Mouse (Mus musculus) CH12.LX (cell line): Measurements from ENCODE around the gene Abat. TPM values are rescaled to one million over a fixed set of nuclear protein-coding genes. Genes with fewer than 3 reads are reported as not detected.

Source experiments
- DNase-seq: peaks from one replicate; pipeline ENCODE4 v3.0.0-alpha.2; 2013; ENCODE audit errors: extremely low read depth
- H3K27ac ChIP-seq: 2 replicates; pipeline ENCODE4 v1.5.1; 2012; ENCODE audit warnings: low read depth, mild to moderate bottlenecking, control low read depth, moderate library complexity; ENCODE audit not compliant: insufficient read depth
- H3K27me3 ChIP-seq: replicated peaks from 2 replicates; pipeline ENCODE3; 2012; ENCODE audit warnings: inconsistent platforms
- H3K36me3 ChIP-seq, 2 experiments: replicated peaks in 1 of 2; 2 replicates each; pipeline versions ENCODE3 to v1.6.1; 2012; ENCODE audit warnings: inconsistent platforms in 1 of 2, low read length in 1 of 2, mild to moderate bottlenecking in 1 of 2, mixed read lengths in 1 of 2, moderate library complexity in 1 of 2; ENCODE audit not compliant: control insufficient read depth in 1 of 2, insufficient read depth in 1 of 2
- H3K4me1 ChIP-seq, 2 experiments: 2 replicates each; pipeline ENCODE4 v1.6.1; 2012; ENCODE audit warnings: inconsistent platforms in 1 of 2, moderate library complexity in 1 of 2; ENCODE audit not compliant: insufficient read depth in 2 of 2, control insufficient read depth in 1 of 2
- H3K4me2 ChIP-seq: 2 replicates; pipeline ENCODE4 v1.6.1; 2012; ENCODE audit warnings: low read depth, mild to moderate bottlenecking, control low read depth; ENCODE audit not compliant: poor library complexity, insufficient read depth, severe bottlenecking
- H3K4me3 ChIP-seq, 3 experiments: fragments of 150-350 bp in 1 of 3; sonication (generic) in 1 of 3; replicated peaks in 1 of 3; 2 replicates each; pipeline versions ENCODE3 to v1.5.1; 2011 to 2012; ENCODE audit warnings: low read depth in 2 of 3, low read length in 2 of 3, mild to moderate bottlenecking in 2 of 3, moderate library complexity in 2 of 3, control low read depth in 1 of 3, improper control_type of control experiment in 1 of 3, inconsistent platforms in 1 of 3, mixed read lengths in 1 of 3; ENCODE audit not compliant: poor library complexity in 1 of 3
- H3K79me2 ChIP-seq: replicated peaks from 2 replicates; pipeline ENCODE4 v1.6.1; 2012; ENCODE audit warnings: mild to moderate bottlenecking, moderate library complexity; ENCODE audit not compliant: control insufficient read depth, poor library complexity, insufficient read depth, severe bottlenecking; ENCODE audit errors: extremely low read depth
- H3K9ac ChIP-seq: 2 replicates; pipeline ENCODE4 v1.6.1; 2012; ENCODE audit warnings: low read depth, mild to moderate bottlenecking, control low read depth, moderate library complexity; ENCODE audit not compliant: insufficient read depth
- H3K9me3 ChIP-seq: replicated peaks from 2 replicates; pipeline ENCODE3; 2012; ENCODE audit warnings: low read length, inconsistent platforms, mixed read lengths
- CHD1 ChIP-seq: IDR thresholded peaks from 2 replicates; pipeline ENCODE4 v1.6.1; 2012; ENCODE audit warnings: low read depth, low read length, improper control_type of control experiment, inconsistent platforms
- CTCF ChIP-seq, 2 experiments: IDR thresholded peaks in 1 of 2; conservative IDR thresholded peaks in 1 of 2; 2 replicates each; pipeline ENCODE4 v1.5.1; 2011 to 2012; ENCODE audit warnings: low read depth in 2 of 2, low read length in 2 of 2, improper control_type of control experiment in 1 of 2, inconsistent platforms in 1 of 2, mild to moderate bottlenecking in 1 of 2, moderate library complexity in 1 of 2
- E2F4 ChIP-seq: IDR thresholded peaks from 2 replicates; pipeline ENCODE4 v1.6.1; 2011; ENCODE audit warnings: low read depth, low read length, improper control_type of control experiment; ENCODE audit not compliant: insufficient replicate concordance
- ELF1 ChIP-seq: IDR thresholded peaks from 2 replicates; pipeline ENCODE4 v1.6.1; 2014; ENCODE audit warnings: low read depth, mild to moderate bottlenecking, inconsistent platforms, low read length, improper control_type of control experiment
- EP300 ChIP-seq: IDR thresholded peaks from 2 replicates; pipeline ENCODE4 v1.6.1; 2011; ENCODE audit warnings: low read length, improper control_type of control experiment
- ETS1 ChIP-seq: conservative IDR thresholded peaks from 2 replicates; pipeline ENCODE4 v1.6.1; 2012; ENCODE audit warnings: low read depth, mild to moderate bottlenecking, inconsistent platforms, low read length, improper control_type of control experiment, moderate library complexity
- IRF4 ChIP-seq: IDR thresholded peaks from 2 replicates; pipeline ENCODE4 v1.6.1; 2014; ENCODE audit warnings: low read depth, mild to moderate bottlenecking, inconsistent platforms, low read length, improper control_type of control experiment
- JUN ChIP-seq: IDR thresholded peaks from 2 replicates; pipeline ENCODE4 v1.6.1; 2011; ENCODE audit warnings: low read depth, mild to moderate bottlenecking, low read length, improper control_type of control experiment, moderate library complexity; ENCODE audit not compliant: insufficient read depth
- MAZ ChIP-seq: IDR thresholded peaks from 2 replicates; pipeline ENCODE4 v1.6.1; 2012; ENCODE audit warnings: low read depth, mild to moderate bottlenecking, inconsistent platforms, low read length, improper control_type of control experiment, moderate library complexity
- MEF2A ChIP-seq: IDR thresholded peaks from 2 replicates; pipeline ENCODE4 v1.6.1; 2014; ENCODE audit warnings: low read depth, mild to moderate bottlenecking, inconsistent platforms, low read length, improper control_type of control experiment, borderline replicate concordance
- NRF1 ChIP-seq: IDR thresholded peaks from 2 replicates; pipeline ENCODE4 v1.6.1; 2014; ENCODE audit warnings: low read depth, mild to moderate bottlenecking, inconsistent platforms, low read length, improper control_type of control experiment, moderate library complexity
- POLR2A ChIP-seq: IDR thresholded peaks from 2 replicates; pipeline ENCODE4 v1.6.1; 2011; ENCODE audit warnings: low read depth, mild to moderate bottlenecking, improper control_type of control experiment, low read length
- RAD21 ChIP-seq: IDR thresholded peaks from 2 replicates; pipeline ENCODE4 v1.6.1; 2011; ENCODE audit warnings: low read depth, mild to moderate bottlenecking, low read length, improper control_type of control experiment, moderate library complexity
- TCF12 ChIP-seq: IDR thresholded peaks from 2 replicates; pipeline ENCODE4 v1.6.1; 2014; ENCODE audit warnings: low read depth, mild to moderate bottlenecking, inconsistent platforms, low read length, improper control_type of control experiment
- UBTF ChIP-seq: IDR thresholded peaks from 2 replicates; pipeline ENCODE4 v1.6.1; 2012; ENCODE audit warnings: low read depth, mild to moderate bottlenecking, inconsistent platforms, low read length, improper control_type of control experiment, moderate library complexity
- USF1 ChIP-seq: IDR thresholded peaks from 2 replicates; pipeline ENCODE4 v1.6.1; 2014; ENCODE audit warnings: low read depth, mild to moderate bottlenecking, inconsistent platforms, low read length, improper control_type of control experiment
- ZC3H11A ChIP-seq: IDR thresholded peaks from 2 replicates; pipeline ENCODE4 v1.6.1; 2012; ENCODE audit warnings: low read depth, mild to moderate bottlenecking, inconsistent platforms, low read length, improper control_type of control experiment
- ZKSCAN1 ChIP-seq: IDR thresholded peaks from 2 replicates; pipeline ENCODE4 v1.6.1; 2012; ENCODE audit warnings: low read depth, inconsistent platforms, low read length, improper control_type of control experiment, borderline replicate concordance
- ZNF384 ChIP-seq: IDR thresholded peaks from 2 replicates; pipeline ENCODE4 v1.6.1; 2012; ENCODE audit warnings: low read depth, low read length, improper control_type of control experiment, inconsistent platforms
- dilution Hi-C: fragments of 300-500 bp; cut with MboI; formaldehyde crosslinking; loops from 2 replicates; pipeline ENCODE4 v1.14.3; 2020; ENCODE audit warnings: low sequenced_read_pairs; ENCODE audit not compliant: extremely low pct_unique_long_range_greater_than_20kb, extremely low pct_ligation_motif_present
- in situ Hi-C: fragments of 300-500 bp; cut with MboI; formaldehyde crosslinking; loops from 3 replicates; pipeline ENCODE4 v1.14.3; 2019; ENCODE audit warnings: low sequenced_read_pairs, low pct_ligation_motif_present, low pct_unique_long_range_greater_than_20kb, mixed read lengths
- polyA plus RNA-seq: library from polyadenylated mRNA; unstranded; fragments of >175 nt; gene quantifications from 2 replicates; pipeline ENCODE4 v1.2.1, GENCODE M21; 2012; ENCODE audit warnings: low read depth; ENCODE audit not compliant: insufficient read length
- total RNA-seq, 2 experiments: library from RNA; depleted of rRNA; stranded (reverse); fragments of 300-350 nt in 1 of 2; fragments of >200 nt in 1 of 2; gene quantifications; 2 replicates each; pipeline ENCODE4 v1.2.3; 2012 to 2014

Gene Abat
- total and polyA plus RNA-seq, 3 experiments, result 0.17 TPM; not detected in 2

DNA sequence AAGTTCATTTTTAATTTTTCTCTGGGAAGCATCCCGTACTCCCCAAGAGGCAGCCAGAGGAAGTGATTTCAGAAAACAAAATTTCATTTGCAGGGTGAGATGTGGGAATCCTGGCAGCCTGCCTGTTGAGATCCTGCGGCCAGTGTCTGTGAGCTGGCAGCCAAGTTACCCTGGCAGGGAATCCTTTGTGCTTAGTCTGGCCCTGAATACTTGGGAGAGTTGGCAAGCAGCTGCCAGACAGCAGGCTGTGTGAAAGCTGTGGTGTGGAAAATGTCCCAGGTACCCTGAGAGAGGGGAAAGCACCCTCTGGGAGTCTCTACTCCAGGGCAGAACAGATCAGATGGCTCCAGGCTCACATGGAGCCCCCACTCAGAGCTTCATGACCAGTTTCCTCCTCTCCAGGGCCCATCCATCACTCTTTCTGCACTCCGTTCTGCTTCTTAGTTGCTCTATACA, 27.7 kb downstream of the Abat start:
- H3K36me3 ChIP-seq, result no peaks in the 10 kb centered on the region
- in situ Hi-C loops (no loop called here), dilution Hi-C loops (no loop called here)
- TF ChIP-seq E2F4, result no peak
- H3K27me3 ChIP-seq, result peaks cover 93% of the 10 kb centered on the region
- no peak overlapping the region for H3K27ac ChIP-seq
- DNase-seq, result no peak
- no peak overlapping the region for H3K4me2 ChIP-seq
- no peaks in the 10 kb centered on the region for H3K4me1 ChIP-seq
- H3K9me3 ChIP-seq, result no peaks in the 10 kb centered on the region
- no peak overlapping the region for H3K4me3 ChIP-seq
- no peak overlapping the region for H3K9ac ChIP-seq
- no peaks in the 10 kb centered on the region for H3K79me2 ChIP-seq

- Histone ChIP-seq H3K4me2 (no peak overlapping the region), H3K36me3 (no peaks in the 10 kb centered on the region), H3K27me3 (peaks cover 75% of the 10 kb centered on the region), H3K4me1 (no peaks in the 10 kb centered on the region), H3K27ac (no peak overlapping the region), H3K9me3 (no peaks in the 10 kb centered on the region), H3K79me2 (no peaks in the 10 kb centered on the region), H3K9ac (no peak overlapping the region), H3K4me3 (no peak overlapping the region)
- DNase-seq, result no peak
- in situ Hi-C loops (no loop called here), dilution Hi-C loops (no loop called here)
- TF ChIP-seq POLR2A, result no peak
- no peak for TF ChIP-seq ZC3H11A
- no peak for TF ChIP-seq ETS1
- TF ChIP-seq USF1, result no peak
- no peak for TF ChIP-seq RAD21
- TF ChIP-seq UBTF, result no peak
- TF ChIP-seq TCF12, result no peak
- TF ChIP-seq IRF4, result no peak
- TF ChIP-seq MAZ, result no peak
- no peak for TF ChIP-seq JUN
- TF ChIP-seq CTCF (conservative IDR thresholded peaks at IDR 0.05 in 1 of 2, IDR thresholded peaks at IDR 0.05 in 1 of 2; ENCODE audit: low read depth in 2 of 2, low read length in 2 of 2), result no peak
- TF ChIP-seq ZNF384, result no peak
- TF ChIP-seq MEF2A, result no peak
- TF ChIP-seq NRF1, result no peak
- TF ChIP-seq ZKSCAN1, result no peak
- TF ChIP-seq EP300, result no peak
- no peak for TF ChIP-seq ELF1
- no peak for TF ChIP-seq CHD1
Measured at GRCm38 (mm10) chr16:8547836-8548235, 34.6 kb downstream of the Abat start.
